Mouse (Mus musculus) bone marrow, adult 2 months (tissue): ENCODE results near the gene Nol6. TPM values are rescaled to one million over a fixed set of nuclear protein-coding genes. Genes with fewer than 3 reads are reported as not detected.
A peak's percentile ranks its signal among the peaks of the same experiment; 100 is the strongest.

Experiments used
- H3K27ac ChIP-seq: fragments of 200-500 bp; 2 replicates; pipeline ENCODE4 v1.5.1; 2012; ENCODE audit warnings: low read depth, mild to moderate bottlenecking, control low read depth, inconsistent platforms, low read length; ENCODE audit not compliant: control insufficient read depth, poor library complexity, insufficient read depth
- H3K4me1 ChIP-seq: fragments of 200-500 bp; 2 replicates; pipeline ENCODE4 v1.6.1; 2011; ENCODE audit warnings: low read length; ENCODE audit not compliant: control insufficient read depth, insufficient read depth
- H3K4me3 ChIP-seq: fragments of 200-500 bp; replicated peaks from 2 replicates; pipeline ENCODE3; 2011; ENCODE audit warnings: mild to moderate bottlenecking, low read depth, low read length, control low read depth; ENCODE audit not compliant: control insufficient read depth
- CTCF ChIP-seq: fragments of 200-500 bp; IDR thresholded peaks from 2 replicates; pipeline ENCODE4 v1.5.1; 2011; ENCODE audit warnings: low read length, control low read depth; ENCODE audit not compliant: control insufficient read depth, insufficient read depth
- POLR2A ChIP-seq: fragments of 200-500 bp; IDR thresholded peaks from 2 replicates; pipeline ENCODE4 v1.6.1; 2011; ENCODE audit warnings: low read depth, mild to moderate bottlenecking, control low read depth, low read length, borderline replicate concordance; ENCODE audit not compliant: control insufficient read depth
- WGBS: fragments of 180-500 bp; shearing (Covaris S2); methylation state at CpG from one replicate; pipeline ENCODE4 v1.1.7; 2018; 5-methylcytosine and 5-hydroxymethylcytosine counted together
- polyA plus RNA-seq: library from polyadenylated mRNA; stranded (reverse); fragments of >200 nt; gene quantifications from 2 replicates; pipeline ENCODE4 v1.2.4, GENCODE M21; 2011; ENCODE audit warnings: low replicate concordance; ENCODE audit not compliant: missing spikeins, insufficient read depth, insufficient read length

The Nol6 gene
- polyA plus RNA-seq, 1 experiment, result 10.0 TPM

DNA sequence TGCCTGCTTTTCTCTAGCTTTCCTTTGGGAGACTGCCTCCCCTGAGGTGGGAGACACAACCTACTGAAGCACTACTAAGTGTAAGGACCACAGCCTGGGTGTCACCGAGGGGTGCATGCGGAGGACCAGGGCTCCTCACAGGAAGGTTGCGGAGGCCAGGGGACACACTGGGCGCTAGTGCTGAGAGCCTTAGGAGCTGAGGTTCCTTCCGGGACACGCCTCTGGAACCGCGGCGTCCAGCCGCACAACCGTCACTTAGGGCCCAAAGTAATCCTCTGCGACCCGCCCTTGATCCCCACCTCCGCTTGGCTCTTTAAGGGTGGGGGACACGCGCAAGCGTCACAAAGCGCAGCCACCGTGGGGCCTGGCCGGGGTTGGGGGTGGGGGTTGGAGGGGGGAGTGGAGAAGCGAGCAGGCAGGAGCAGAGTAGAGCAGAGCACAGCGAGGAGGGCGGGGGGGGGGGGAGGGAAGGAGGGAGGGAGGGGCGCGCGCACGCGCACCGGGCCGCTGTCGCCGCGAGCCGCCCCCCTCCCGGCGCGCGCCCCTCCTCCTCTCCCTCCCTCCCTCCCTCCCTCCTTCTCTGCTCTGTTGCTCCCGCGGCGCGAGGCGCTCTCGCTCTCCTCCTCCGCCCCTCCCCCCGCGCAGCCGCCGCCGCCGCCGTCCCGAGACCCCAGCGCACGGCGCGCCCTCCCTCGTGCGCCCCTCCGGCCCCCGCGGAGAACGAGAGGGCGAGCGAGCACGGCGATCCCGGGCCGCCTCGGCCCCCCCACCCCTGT lies 10.9 kb upstream of the Nol6 start:
- peak overlapping the region; percentile 76 for H3K4me3 ChIP-seq
- peaks cover 1% of the 10 kb centered on the region; the same call in 1 of the 2 replicates for H3K4me1 ChIP-seq
- H3K27ac ChIP-seq, result peak overlapping the region; percentile 94
- TF ChIP-seq POLR2A, result peak; percentile 90; the same call in 1 of the 2 replicates
- TF ChIP-seq CTCF, result no peak
- WGBS, result 1% methylated on average over 47 of the region's 70 CpGs

DNA sequence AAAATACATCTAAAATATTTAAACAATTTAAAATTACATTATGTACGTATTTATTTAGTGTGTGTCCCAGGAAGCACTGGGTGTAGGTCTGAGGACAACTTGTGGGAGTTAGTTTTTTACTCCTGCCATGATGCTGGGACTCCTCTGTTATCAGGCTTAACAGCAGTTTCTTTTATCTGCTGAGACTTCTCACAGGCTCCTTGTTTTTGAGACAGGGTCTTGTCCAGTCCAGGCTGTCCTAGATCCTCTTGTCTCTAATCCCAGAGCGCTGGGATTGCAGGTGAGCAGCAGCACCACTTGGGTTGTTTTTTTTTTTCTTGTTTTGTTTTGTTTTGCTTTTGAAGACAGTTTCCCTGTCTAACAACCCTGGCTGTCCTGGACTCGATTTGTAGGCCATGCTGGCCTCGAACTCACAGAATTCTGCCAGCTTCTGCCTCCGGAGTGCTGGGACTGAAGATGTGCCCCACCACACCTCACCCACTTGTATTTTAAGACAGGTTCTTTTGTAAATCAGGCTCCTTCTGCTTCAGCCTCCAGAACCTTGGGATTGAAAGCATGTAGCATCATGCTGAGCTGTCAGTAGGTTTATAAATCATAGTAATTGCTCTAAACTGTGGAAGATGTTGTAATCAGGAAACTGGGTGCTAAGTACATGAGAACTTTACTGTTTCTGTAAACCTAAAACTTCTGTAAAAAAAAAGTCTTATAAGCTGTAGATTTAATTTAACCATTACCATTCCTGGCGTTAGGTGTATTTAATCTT lies 9.5 kb upstream of the Nol6 start:
- peak overlapping the region; percentile 52 for H3K27ac ChIP-seq
- peaks cover 1% of the 10 kb centered on the region; the same call in 1 of the 2 replicates for H3K4me1 ChIP-seq
- no peak overlapping the region for H3K4me3 ChIP-seq
- WGBS, result 54% methylated on average over 6 of the region's 6 CpGs
- no peak for TF ChIP-seq POLR2A
- no peak for TF ChIP-seq CTCF

DNA sequence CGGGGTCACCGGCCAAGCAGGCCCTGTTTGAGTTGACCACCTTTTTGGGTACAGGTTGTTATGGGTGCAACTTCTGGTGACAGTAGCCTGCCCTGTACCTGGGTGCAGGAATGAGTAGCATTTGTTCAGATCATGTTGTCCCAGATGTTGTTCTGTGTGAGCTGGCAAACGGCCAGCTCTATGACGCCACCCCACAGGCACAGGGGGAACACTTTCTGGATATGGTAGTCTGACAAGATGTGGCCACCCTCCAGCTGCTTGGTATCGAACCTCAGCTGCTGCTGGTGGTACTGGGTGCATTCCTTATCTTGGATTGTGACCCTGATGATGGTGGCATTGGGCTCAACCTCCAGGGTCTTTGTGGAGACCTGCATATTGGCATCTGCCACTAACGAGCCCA lies 8.2 kb upstream of the Nol6 start:
- WGBS, result 63% methylated on average over 6 of the region's 6 CpGs
- peak overlapping the region; percentile 70 for H3K27ac ChIP-seq
- TF ChIP-seq CTCF (no peak), POLR2A (no peak)
- H3K4me1 ChIP-seq, result peaks cover 1% of the 10 kb centered on the region; the same call in 1 of the 2 replicates
- H3K4me3 ChIP-seq, result no peak overlapping the region

DNA sequence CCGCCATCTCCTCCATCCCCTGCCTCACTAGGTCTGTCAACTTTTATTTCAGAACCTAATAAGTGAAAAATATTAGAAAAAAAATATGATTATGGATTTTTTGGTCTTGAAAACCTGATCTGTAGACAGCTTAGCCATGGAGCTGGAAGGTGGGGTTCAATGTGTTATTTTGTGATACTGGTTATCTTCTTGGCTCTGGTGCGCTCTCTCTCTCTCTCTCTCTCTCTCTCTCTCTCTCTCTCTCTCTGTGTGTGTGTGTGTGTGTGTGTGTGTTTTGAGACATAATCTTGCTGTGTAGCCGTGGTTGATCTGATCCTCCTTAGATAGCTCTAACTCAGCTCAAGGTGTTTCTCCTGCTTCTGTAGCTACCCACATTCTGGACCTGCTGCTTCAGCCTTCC lies 5.6 kb upstream of the Nol6 start:
- no peak for TF ChIP-seq POLR2A
- no peak for TF ChIP-seq CTCF
- Histone ChIP-seq H3K4me1 (peaks cover 1% of the 10 kb centered on the region; the same call in 1 of the 2 replicates), H3K27ac (peak overlapping the region; percentile 72; the same call in 1 of the 2 replicates), H3K4me3 (no peak overlapping the region)
- WGBS, result 56% methylated on average over 3 of the region's 3 CpGs

DNA sequence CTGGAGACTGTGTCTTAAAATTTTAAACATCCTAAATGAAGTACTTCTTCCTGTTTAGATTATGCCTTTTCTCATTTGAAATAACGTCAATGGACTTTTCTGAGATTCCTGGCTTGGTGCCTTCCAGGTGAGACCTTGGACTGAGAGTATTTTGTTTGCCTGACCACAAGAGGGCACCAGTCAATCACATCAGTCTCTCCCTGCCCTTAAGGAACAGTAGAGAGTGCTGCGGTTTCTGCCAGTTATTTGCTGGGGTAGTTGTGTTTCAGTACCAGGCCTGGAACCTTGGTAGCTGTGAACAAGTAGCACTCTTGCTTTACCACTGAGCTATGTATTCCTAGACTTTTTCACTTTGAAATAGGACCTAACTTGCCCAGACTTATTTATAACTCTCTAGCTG lies 5.2 kb upstream of the Nol6 start:
- 3% methylated on average over 2 of the region's 2 CpGs for WGBS

DNA sequence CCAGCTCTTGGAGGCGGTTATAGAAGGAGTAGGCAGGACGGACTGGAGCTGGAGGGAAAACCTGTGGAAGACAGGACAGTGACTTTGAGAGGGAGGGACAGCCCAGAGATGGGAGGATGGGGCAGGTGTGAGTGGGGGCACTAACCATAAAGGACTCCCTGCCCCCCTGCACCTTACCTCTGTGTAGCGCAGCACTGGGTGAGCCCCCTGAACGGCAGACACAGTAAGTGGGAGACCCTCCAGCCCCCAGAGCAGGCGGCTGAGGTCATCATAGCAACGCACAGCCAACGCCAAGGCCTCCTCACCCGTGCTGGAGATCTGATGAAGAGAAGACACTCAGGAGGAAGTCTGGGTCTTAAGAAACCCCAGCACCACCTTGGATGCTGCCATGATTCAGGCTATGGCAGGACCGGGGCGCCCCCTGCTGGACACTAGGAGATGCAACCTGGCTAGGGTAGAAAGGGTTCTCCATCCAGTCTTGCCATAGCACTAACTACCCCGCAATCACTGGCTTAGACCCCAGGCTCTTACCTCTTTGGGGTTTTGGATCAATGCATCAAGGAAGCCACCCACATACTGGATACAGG lies 5.5 kb downstream of the Nol6 start:
- H3K4me3 ChIP-seq, result no peak overlapping the region
- 69% methylated on average over 11 of the region's 11 CpGs for WGBS
- peaks cover 1% of the 10 kb centered on the region; the same call in 1 of the 2 replicates for H3K4me1 ChIP-seq
- H3K27ac ChIP-seq, result no peak overlapping the region
- no peak for TF ChIP-seq POLR2A
- peak; percentile 82 for TF ChIP-seq CTCF

More for the DNA sequence above, 5.2 kb upstream of the Nol6 start:
- TF ChIP-seq CTCF, result peak; percentile 88
- TF ChIP-seq POLR2A, result no peak
- Histone ChIP-seq H3K27ac (peak overlapping the region; percentile 72; the same call in 1 of the 2 replicates), H3K4me3 (no peak overlapping the region), H3K4me1 (peaks cover 1% of the 10 kb centered on the region; the same call in 1 of the 2 replicates)

DNA sequence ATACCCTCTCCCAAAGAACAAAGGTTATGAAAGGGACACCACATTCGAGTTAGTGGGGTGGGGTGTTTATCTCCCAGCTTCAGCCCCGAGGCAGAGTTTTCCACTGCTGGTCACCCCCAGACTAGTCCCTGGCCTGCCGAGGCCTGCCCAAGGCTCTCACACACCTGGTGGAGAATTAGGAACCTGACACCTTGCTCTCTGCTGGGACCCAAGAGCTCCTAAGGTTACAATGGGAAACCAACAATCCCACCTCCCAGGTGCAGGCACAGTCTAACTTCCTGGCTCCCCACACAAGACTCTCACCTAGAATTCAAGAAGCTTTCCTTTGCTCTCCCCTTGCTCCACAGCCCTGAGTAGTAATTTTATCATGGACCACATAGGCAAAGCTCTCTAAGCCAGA lies 7.4 kb downstream of the Nol6 start:
- TF ChIP-seq POLR2A (no peak), CTCF (no peak)
- WGBS, result 72% methylated on average over 3 of the region's 3 CpGs
- H3K27ac ChIP-seq, result no peak overlapping the region
- H3K4me3 ChIP-seq, result no peak overlapping the region
- H3K4me1 ChIP-seq, result no peaks in the 10 kb centered on the region

DNA sequence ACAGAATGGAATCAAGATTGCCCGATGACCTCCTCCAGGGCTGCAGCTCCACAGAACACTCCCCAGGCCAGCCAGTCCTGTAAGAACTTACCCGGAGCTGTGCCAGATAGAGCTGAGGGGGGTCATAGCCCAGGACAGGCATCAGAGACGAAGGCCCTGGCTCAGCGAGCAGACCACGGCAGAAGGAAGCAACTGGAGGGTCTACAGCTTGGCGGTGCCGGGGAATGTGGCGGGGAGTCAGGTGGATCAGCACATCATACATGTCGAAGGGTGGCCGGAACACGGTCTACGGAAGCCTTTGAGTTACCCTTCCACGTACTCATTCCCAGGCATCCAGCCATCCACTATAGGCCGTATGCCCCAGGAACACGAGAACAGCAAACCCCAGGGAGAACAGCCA lies 8.5 kb downstream of the Nol6 start:
- no peaks in the 10 kb centered on the region for H3K4me1 ChIP-seq
- no peak overlapping the region for H3K4me3 ChIP-seq
- no peak overlapping the region for H3K27ac ChIP-seq
- WGBS, result 88% methylated on average over 15 of the region's 15 CpGs
- TF ChIP-seq POLR2A, result no peak
- TF ChIP-seq CTCF, result no peak

DNA sequence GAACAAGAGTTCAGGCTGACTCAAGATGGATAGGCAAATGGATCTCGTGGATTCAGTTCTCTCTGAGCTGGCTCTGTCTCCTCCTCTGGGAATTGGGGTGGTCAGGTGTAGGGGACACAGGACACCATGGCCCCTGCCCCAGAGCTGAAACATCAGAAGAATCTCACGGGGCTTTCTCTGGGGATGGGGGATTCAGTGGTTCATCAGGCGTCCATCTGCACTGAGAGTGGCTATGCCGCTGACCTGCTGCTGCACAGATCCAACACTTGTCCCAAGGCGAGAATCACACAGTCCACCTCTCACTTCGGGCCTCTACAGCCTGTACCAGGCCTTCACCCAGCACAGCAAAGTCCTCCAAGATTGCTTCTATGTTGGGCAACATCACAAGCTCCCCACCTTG lies 9.2 kb downstream of the Nol6 start:
- 89% methylated on average over 6 of the region's 6 CpGs for WGBS
- H3K4me3 ChIP-seq, result no peak overlapping the region
- no peak for TF ChIP-seq POLR2A
- no peak for TF ChIP-seq CTCF
- no peaks in the 10 kb centered on the region for H3K4me1 ChIP-seq
- H3K27ac ChIP-seq, result no peak overlapping the region
